Mouse (Mus musculus): ENCODE measurements around the gene Zfp354b.

GRCm38 (mm10) chr11:50915671-50916320, 15.6 kb downstream of the Zfp354b start, which contains the start of gene Zfp2:
- TF ChIP-seq POLR2A (IDR thresholded peaks at IDR 0.05; ENCODE audit: insufficient read depth, low read depth, low read length) (peak; percentile 52; the same call in 1 of the 2 replicates), CTCF (IDR thresholded peaks at IDR 0.05; ENCODE audit: insufficient read depth, low read depth, low read length) (peak; percentile 45; the same call in 1 of the 2 replicates)

Data from olfactory bulb, adult 2 months (tissue).